Mouse (Mus musculus) cerebellum, postnatal 25 days (tissue): ENCODE measurements at regions not wholly inside any gene's neighbourhood (a gene's known extent, or its start where the extent isn't known, plus 50 kb on each side); places are given as distances from the start of the nearest gene placed in this dataset.

Source experiments
- DNase-seq, 2 experiments: peaks; one replicate each; pipeline ENCODE4 v3.0.0; 2021; ENCODE audit warnings: mixed read lengths in 2 of 2

- DNase-seq, result peak; percentile 61 to 70
These were observed 430.3 kb downstream of the Zfp536 start for GRCm38 (mm10) chr7:37343021-37343593.

- DNase-seq, result peak; percentile 37 to 40
These were observed 429.7 kb downstream of the Zfp536 start for GRCm38 (mm10) chr7:37343691-37344233.

- DNase-seq, result peak; percentile 83 to 86
These were observed 427.4 kb downstream of the Zfp536 start for GRCm38 (mm10) chr7:37346041-37346440.

DNA sequence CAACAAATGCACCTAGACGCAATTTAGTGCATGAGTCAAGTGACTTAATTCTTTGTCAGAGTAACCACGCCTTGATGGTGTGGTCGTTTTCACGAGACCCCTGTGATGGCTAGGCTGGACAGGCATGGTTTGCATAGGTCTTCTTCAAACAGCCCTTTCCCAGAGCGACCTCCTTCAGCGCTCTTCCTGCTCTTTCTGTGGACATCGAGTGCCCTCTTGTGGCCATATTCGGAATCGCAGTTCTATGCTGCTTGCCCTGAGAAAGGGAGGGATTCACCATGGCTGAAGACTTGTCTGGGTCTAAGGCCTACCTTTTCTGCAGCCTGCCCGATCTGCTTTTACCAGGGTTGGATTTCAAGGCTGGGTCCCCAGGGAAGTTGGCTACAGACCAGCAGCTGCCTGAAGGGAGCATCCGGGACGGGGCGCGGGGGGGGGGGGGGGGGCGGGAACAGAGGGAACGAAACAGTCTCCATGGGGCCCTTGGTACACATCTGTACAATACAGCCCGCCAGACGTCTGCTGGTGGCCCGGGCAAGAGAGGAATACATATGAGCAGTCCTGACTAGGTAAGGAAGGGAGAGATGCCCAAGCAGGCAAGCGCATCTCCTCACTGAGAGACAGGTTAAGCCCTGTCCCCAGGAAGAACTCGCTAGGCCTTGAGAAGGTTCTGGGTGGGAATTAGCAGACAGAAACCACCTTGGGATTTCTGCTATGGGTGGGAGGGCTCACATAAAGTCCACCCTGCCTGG lies 415.6 kb downstream of the Zfp536 start:
- peak; percentile 93 to 95 for DNase-seq

DNA sequence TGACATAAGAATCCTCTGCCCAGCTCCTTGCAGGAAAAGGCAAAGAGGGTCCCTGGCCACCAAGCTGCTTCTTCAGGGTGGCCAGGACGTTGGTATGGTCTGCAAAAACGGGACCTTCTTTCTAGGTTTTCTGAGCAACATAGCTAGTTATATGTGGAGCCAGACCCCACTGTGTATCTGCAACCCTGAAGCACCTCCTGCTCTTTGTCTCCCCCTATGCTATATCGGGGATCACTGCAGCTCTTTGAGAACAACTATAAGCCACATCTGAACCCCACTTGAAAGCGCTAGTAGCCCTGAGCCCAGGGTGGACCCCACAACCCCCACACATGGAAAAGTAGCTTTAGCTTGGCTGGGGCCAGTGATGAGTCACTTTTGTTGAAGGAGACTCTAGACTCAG lies 414.9 kb downstream of the Zfp536 start:
- no peak for DNase-seq

DNA sequence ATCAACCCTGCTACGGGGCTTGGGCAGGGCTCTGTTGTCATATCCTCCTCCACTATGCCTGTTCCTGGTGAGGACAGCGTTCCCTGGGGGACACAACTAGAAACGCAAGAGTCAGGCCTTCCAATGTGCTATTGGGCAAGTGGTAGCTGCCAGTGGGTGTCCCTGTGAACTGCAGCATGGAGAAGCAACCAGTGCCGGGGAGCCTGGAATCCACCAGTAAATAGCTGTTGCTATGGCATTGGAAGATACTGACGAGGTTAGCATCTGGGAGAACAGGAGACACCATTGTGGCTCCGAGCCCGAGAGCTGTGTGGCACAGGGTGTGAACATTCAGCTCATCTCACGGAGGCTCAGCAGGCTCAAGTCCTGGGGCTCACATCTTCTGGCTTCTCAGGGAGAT lies 414.0 kb downstream of the Zfp536 start:
- no peak for DNase-seq

- peak; percentile 48 to 74 for DNase-seq
These were observed 413.3 kb downstream of the Zfp536 start for GRCm38 (mm10) chr7:37360171-37360570.

DNA sequence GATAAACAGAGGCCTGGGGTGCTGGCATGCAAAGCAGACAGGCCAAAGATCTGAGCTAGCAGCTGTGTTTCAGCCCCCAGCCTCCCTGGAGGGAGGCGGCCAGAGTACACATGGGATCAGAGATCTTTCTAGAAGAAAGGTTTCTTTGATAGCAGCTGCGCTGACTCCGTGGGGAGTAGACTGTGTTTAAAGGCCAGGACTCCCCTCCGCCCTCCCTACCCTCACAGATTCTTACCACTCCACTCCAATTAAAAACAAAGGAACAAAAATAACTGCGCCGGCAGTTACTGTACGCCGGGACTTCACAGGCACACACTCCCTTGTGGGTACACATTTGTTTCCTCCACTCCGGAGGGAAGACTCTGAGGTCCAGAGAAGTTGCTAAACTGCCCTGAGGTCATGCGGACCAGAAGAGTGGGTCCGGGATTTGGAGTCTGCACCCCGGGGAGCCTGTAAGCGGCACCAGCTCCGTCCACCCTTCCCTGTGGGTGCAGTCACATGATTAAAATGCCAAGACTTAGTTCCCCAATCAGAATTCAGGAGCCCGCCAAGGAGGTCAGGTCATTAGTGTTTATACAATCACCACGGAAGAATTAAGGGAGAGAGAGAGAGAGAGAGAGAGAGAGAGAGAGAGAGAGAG lies 411.5 kb downstream of the Zfp536 start:
- DNase-seq, result no peak

DNA sequence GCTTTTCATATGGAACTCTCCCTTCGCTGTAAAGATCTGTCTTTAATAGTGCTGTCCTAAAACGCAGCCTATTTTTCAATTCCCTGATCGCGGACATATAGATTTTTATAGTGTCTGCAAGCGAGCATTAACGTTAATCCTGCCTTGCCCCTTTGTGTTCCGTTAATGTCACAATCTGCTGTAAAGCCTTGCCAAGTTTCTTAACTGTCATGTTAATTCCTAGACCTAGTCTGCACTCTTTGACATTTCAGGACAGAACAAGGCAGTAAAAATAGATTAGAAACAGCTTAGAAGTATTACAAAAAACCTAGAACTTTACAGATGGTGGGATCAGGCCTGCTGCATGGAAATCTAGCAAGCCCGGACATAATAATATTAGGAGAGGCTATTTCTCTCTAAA lies 410.6 kb downstream of the Zfp536 start:
- no peak for DNase-seq

DNA sequence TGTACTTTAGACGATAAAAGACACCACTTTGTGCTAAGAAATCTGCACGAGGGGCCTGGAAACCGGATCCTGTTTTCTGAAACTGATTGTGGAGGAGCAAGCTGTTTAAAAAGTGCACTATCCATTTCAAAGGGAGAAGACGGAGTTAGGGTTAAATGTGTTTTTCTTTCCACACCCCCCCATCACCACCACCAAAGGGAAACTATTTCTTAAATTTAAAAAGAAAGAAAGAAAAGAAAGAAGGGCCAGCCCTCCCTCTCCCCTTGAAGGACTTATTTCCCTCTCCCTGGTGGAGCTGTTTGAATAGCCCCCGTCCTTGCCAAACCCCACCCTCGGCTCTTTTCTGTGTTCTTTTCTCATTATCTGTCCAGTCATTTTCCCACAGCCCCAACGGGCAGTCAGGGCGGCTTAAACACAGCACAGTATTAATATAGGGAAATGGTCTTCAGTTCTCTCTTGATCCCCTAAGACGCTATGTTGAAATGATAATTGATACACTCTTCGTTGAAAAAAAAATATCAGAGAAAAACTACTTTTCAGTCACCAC lies 409.7 kb downstream of the Zfp536 start:
- DNase-seq, result no peak

DNA sequence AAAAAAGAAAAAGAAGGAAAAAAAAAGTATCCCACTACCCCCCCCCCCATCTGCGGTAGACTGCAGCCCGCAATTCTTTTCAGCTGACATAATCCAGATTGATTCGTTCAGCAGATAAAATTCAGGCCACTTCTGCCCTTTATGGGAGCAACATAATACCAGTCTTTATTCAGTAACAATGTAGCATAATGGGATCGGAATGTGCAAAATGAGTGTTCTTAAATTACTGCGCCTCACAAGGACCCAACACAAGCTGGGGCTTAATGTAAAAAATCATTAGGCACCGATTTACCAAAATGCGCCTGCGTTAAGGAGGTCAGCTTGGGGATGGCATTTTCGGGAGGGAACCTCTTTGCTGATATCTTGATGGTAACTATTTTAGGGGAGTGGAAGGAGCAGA lies 409.2 kb downstream of the Zfp536 start:
- DNase-seq, result no peak

- no peak for DNase-seq
These were observed 407.4 kb downstream of the Zfp536 start for GRCm38 (mm10) chr7:37366006-37366405.

DNA sequence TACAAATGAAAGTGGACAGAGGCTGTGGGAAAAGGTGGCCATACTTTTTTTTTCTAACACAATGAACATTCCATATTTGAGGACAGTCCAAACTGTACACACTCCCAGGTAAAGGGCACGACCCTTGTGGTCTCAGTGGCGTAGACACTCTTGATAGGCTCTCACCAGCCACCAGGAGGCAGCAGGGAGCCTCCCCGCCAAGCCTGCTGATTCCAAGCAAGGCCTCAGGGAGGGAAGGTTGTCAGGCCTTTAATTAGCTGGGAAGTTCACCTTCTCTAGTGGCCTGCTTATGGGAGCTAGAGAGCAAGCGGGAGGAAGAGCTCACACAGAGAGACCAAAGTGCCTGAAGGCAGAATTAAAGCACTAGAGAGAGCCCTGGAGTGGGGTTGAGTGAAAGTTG lies 403.7 kb downstream of the Zfp536 start:
- DNase-seq, result peak in 1 of 2 experiments; percentile 65

- DNase-seq, result peak; percentile 92 to 93
These were observed 399.6 kb downstream of the Zfp536 start for GRCm38 (mm10) chr7:37373864-37374263.

DNA sequence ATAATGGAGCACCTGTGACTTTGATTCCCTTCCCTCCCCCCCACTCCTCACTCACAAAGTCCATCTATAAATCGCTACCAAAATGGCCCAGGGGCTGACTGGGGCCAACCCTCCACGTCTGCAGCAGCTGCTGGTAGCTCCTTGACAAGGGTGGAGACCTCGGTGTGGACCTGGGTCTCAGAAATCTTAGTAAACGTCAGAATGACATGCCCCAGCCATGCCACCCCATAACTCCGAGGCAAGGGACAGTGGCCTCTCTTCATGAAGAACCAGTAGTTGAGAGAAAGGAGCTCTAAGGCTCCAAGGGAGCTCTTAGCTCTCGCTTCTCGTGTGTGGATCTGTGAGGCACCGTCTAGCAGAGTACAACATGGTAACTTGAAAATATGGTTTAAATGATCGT lies 398.4 kb downstream of the Zfp536 start:
- no peak for DNase-seq

GRCm38 (mm10) chr7:37375591-37375990 lies 397.9 kb downstream of the Zfp536 start:
- DNase-seq, result peak; percentile 38 to 50

GRCm38 (mm10) chr7:37376207-37376606 lies 397.2 kb downstream of the Zfp536 start:
- DNase-seq, result no peak

DNA sequence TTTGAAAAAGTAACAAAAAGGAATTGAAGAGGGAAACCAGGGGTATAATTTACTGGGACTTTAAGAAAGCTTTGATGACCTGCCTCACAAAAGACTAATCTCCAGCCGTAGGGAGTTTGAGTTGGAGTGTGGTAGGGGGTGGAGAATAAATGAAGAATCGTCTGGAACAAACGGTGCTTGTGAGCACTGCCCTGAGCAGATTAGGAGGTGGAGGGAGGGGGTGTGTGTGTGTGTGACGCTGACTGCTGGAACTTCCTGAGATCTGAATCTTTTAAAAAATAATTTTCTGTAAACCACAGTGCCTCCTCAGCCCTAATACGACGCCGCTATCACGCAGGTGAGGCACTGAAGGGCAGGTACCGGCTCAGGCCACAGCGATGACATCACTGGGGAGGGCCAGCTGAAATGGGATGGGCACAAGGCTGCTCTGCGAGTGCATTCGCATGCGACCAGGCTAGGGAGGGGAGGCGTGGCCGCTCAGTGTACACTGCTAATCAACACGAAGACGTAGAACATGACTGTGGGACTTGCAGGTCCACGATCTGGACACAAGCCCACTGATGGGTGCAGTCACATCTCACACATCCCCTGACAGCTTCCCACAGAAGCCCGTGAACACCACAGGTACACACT lies 395.4 kb downstream of the Zfp536 start:
- peak in 1 of 2 experiments; percentile 20 for DNase-seq

DNA sequence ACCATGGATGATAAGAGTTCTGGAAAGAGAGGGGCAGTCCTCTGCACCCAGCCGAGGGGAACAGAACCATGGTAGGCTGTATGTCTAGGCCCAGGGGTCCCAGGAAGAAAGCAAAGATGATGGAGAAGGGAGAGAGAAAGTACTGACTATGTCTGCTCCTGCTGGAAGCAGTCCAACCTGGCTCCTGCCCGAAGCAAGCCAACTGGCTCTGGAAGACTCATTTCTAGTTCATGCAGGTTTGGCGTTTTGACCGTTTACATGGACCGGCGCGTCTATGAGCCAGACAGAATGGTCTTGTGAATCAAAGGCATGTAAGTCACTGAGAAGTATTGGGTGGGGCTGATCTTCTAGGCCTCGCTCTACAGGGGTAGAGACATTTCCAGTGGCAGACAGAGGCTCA lies 385.6 kb downstream of the Zfp536 start:
- peak; percentile 61 to 78 for DNase-seq

- peak; percentile 72 to 74 for DNase-seq
These were observed 384.4 kb downstream of the Zfp536 start for GRCm38 (mm10) chr7:37388843-37389702.

GRCm38 (mm10) chr7:37389703-37390087 lies 383.7 kb downstream of the Zfp536 start:
- DNase-seq, result no peak

GRCm38 (mm10) chr7:37390271-37390670 lies 383.2 kb downstream of the Zfp536 start:
- DNase-seq, result no peak
